Comparison of ENCODE assay signal across 17 mouse cellular contexts in the genomic region with DNA sequence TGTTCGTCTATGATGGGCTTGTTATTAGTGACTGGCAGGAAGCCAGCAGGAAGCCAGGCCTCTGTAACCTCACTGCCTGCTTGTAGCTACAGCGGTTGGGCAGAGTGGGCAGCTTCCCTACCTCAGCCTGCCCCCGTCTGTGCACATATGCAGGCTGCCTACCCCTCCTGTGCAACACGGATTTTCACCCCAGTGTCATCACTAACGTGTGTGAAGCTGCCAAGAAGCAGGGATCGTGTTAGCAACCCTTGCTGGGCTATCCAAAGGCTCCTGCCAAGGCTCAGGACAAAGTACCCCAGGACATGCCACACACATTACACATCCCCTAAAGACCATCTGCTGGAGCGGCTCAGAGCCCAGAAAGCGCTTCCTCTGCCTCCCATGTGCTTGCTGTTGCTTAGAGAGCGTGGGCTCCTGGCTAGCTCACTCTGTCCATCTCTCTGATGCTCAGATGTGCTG. TPM values are rescaled to one million over a fixed set of nuclear protein-coding genes. Genes with fewer than 3 reads are reported as not detected.
DNase-seq lines count a peak whose midpoint lies in the region; ATAC-seq and TF ChIP-seq lines count a peak whose summit lies in the region.
"Had no signal": no experiment of that assay in that cellular context is flagged by ENCODE, and none has a peak within 500 bp of the region (broad histone marks: within the 10 kb centered on the region; RNA-seq: fewer than 3 reads in every experiment).

No protein-coding gene starts in this region.

- no peaks in the 10 kb centered on the region for H3K9me3 ChIP-seq in liver, embryonic 11.5 days (ENCODE audit: control insufficient read depth, low read length)
- H3K9me3 ChIP-seq: embryonic facial prominence, embryonic 10.5 days had no signal

- no peak for TF ChIP-seq POLR2A in thymus, adult 2 months (IDR thresholded peaks at IDR 0.05; ENCODE audit: control insufficient read depth, extremely low read depth, insufficient read depth, low read length, poor library complexity)

- 73% methylated on average over 9 of the region's 9 CpGs for WGBS in liver, embryonic 11.5 days
- 53% methylated on average over 9 of the region's 9 CpGs for WGBS in thymus, adult 2 months

- no peaks in the 10 kb centered on the region for H3K27me3 ChIP-seq in liver, embryonic 11.5 days (replicated peaks; ENCODE audit: control insufficient read depth, insufficient read depth, low read length)
- no peaks in the 10 kb centered on the region for H3K27me3 ChIP-seq in thymus, adult 2 months (ENCODE audit: control insufficient read depth, insufficient read depth, low read length)

- H3K4me2 ChIP-seq in liver, embryonic 11.5 days = no peak overlapping the region

- DNase-seq in liver = peak; percentile 10
- no peak for DNase-seq in liver, embryonic 11.5 days (ENCODE audit: low spot score)
- DNase-seq in cerebellum, adult 11-12 months = peak; percentile 90
- peak; percentile 11 to 18 for DNase-seq in frontal cortex, postnatal 14 days (ENCODE audit: low spot score in 2 of 2)
- DNase-seq in thymus, postnatal 25 days = no peak
- DNase-seq in thymus, adult 2 months = no peak
- DNase-seq: lung, adult 18-20 months; thymus, postnatal 4 days had no signal

- TF ChIP-seq CTCF in thymus, adult 2 months (IDR thresholded peaks at IDR 0.05; ENCODE audit: borderline replicate concordance, control insufficient read depth, extremely low read depth, insufficient read depth, low read length, poor library complexity) = no peak

- ATAC-seq in liver, embryonic 11.5 days (replicated peaks; ENCODE audit: low FRiP score) = no peak
- peak; percentile 76 for ATAC-seq in megakaryocyte progenitor cell, adult 5-6 weeks (replicated peaks; ENCODE audit: poor library complexity)
- ATAC-seq in inflammation-experienced regulatory T-cells, adult 6 months = no peak

- H3K27ac ChIP-seq in liver, embryonic 11.5 days (ENCODE audit: low read depth, low read length) = no peak overlapping the region
- no peak overlapping the region for H3K27ac ChIP-seq in thymus, adult 2 months (ENCODE audit: control insufficient read depth, insufficient read depth, low read length)
- H3K27ac ChIP-seq: embryonic facial prominence, embryonic 10.5 days had no signal

- peaks cover 4% of the 10 kb centered on the region; the same call in 1 of the 2 replicates for H3K36me3 ChIP-seq in liver, embryonic 11.5 days (ENCODE audit: control insufficient read depth, insufficient read depth, low read length)
- H3K36me3 ChIP-seq in thymus, adult 2 months (ENCODE audit: control insufficient read depth, insufficient read depth, low read length) = no peaks in the 10 kb centered on the region

- no peak overlapping the region for H3K9ac ChIP-seq in liver, embryonic 11.5 days (ENCODE audit: low read depth, low read length)

- H3K4me3 ChIP-seq in liver, embryonic 11.5 days (ENCODE audit: low read depth, low read length) = no peak overlapping the region
- no peak overlapping the region for H3K4me3 ChIP-seq in thymus, adult 2 months (ENCODE audit: control insufficient read depth, insufficient read depth, low read length)
- H3K4me3 ChIP-seq: embryonic facial prominence, embryonic 10.5 days; myocyte had no signal

- no peaks in the 10 kb centered on the region for H3K4me1 ChIP-seq in liver, embryonic 11.5 days (replicated peaks; ENCODE audit: control insufficient read depth, insufficient read depth, low read length)
- no peaks in the 10 kb centered on the region for H3K4me1 ChIP-seq in thymus, adult 2 months (replicated peaks; ENCODE audit: control insufficient read depth, insufficient read depth, low read length)
- H3K4me1 ChIP-seq: embryonic facial prominence, embryonic 10.5 days had no signal

RNA-seq across cellular contexts. Expression of a gene that starts 13.7 kb away (rescaled TPM):
- 44.9 and 47.4 TPM in 2 replicates for polyA plus RNA-seq in liver, embryonic 11.5 days (2014; fragmentation: Nextera tagmentation; extraction: Ambion mirVana)
- total RNA-seq in megakaryocyte progenitor cell, adult 5-6 weeks (2015) = 45.6 and 51.6 TPM in 2 replicates
- total RNA-seq in megakaryocyte progenitor cell, adult 5-6 weeks (2017) = 115 and 117 TPM in 2 replicates
- 10 to 100 TPM; 51.4 to 76.6 (median 60.3) TPM for polyA plus RNA-seq in inflammation-experienced regulatory T-cells, adult 6 months (2017; shearing (Covaris generic))
- 3.9 and 5.7 TPM in 2 replicates for polyA plus RNA-seq in thymus, adult 2 months (2012; rRNA removed)

RNA-seq across cellular contexts. Expression of a gene that starts 35.6 kb away (rescaled TPM):
- polyA plus RNA-seq in liver, embryonic 11.5 days (2014; fragmentation: Nextera tagmentation; extraction: Ambion mirVana) = 0.12 TPM in 1 of 2 replicates, not detected in the other
- total RNA-seq in megakaryocyte progenitor cell, adult 5-6 weeks (2015) = not detected in 2 replicates
- total RNA-seq in megakaryocyte progenitor cell, adult 5-6 weeks (2017) = not detected in 2 replicates
- 1 to 10 TPM in 1 of 3 experiments, under 1 TPM in 2; 0.54 to 1.6 (median 0.88) TPM for polyA plus RNA-seq in inflammation-experienced regulatory T-cells, adult 6 months (2017; shearing (Covaris generic))
- 0.18 TPM in 1 of 2 replicates, not detected in the other for polyA plus RNA-seq in thymus, adult 2 months (2012; rRNA removed)
- total RNA-seq: adrenal gland, adult 2 months; gastrocnemius, adult 18-20 months; heart, postnatal 25 days had no signal
- polyA plus RNA-seq: adrenal gland, adult 2 months; embryonic facial prominence, embryonic 10.5 days; myocyte had no signal

RNA-seq across cellular contexts. Expression of a gene that starts 44.8 kb away (rescaled TPM):
- not detected in 2 replicates for polyA plus RNA-seq in liver, embryonic 11.5 days (2014; fragmentation: Nextera tagmentation; extraction: Ambion mirVana)
- not detected in 2 replicates for total RNA-seq in megakaryocyte progenitor cell, adult 5-6 weeks (2015)
- not detected in 2 replicates for total RNA-seq in megakaryocyte progenitor cell, adult 5-6 weeks (2017)
- polyA plus RNA-seq in inflammation-experienced regulatory T-cells, adult 6 months (2017; shearing (Covaris generic)) = not detected
- polyA plus RNA-seq in thymus, adult 2 months (2012; rRNA removed) = 0.05 and 0.14 TPM in 2 replicates
- total RNA-seq: heart, postnatal 25 days had no signal
- polyA plus RNA-seq: large intestine, adult 2 months; small intestine, adult 2 months had no signal

Comparison
In these comparisons a context has a peak if more than half of its experiments do, and no peak if none do; other contexts are left out.
1. DNase-seq: peak in liver (single experiment), cerebellum, adult 11-12 months (single experiment) and frontal cortex, postnatal 14 days (2 of 2); none in liver, embryonic 11.5 days (single experiment), thymus, postnatal 25 days (single experiment) and thymus, adult 2 months (single experiment).